Mouse (Mus musculus): ENCODE measurements at regions not wholly inside any gene's neighbourhood (a gene's known extent, or its start where the extent isn't known, plus 50 kb on each side); places are given as distances from the start of the nearest gene placed in this dataset.

GRCm38 (mm10) chr12:26143411-26143810 is 271.6 kb downstream of the Rnf144a start:
- DNase-seq (ENCODE audit: low spot score), result no peak

- DNase-seq (ENCODE audit: low spot score), result no peak
These were observed 284.2 kb downstream of the Rnf144a start for GRCm38 (mm10) chr12:26130811-26131210.

- no peak for DNase-seq (ENCODE audit: low spot score)
These were observed 285.0 kb downstream of the Rnf144a start for GRCm38 (mm10) chr12:26130011-26130410.

GRCm38 (mm10) chr12:26129511-26129910 is 285.5 kb downstream of the Rnf144a start:
- DNase-seq (ENCODE audit: low spot score), result no peak

GRCm38 (mm10) chr12:26128851-26129250 is 286.2 kb downstream of the Rnf144a start:
- DNase-seq (ENCODE audit: low spot score), result no peak

- DNase-seq (ENCODE audit: low spot score), result no peak
These were observed 288.8 kb downstream of the Rnf144a start for GRCm38 (mm10) chr12:26126260-26126659.

GRCm38 (mm10) chr12:26124211-26124610 is 290.8 kb downstream of the Rnf144a start:
- DNase-seq (ENCODE audit: low spot score), result no peak

GRCm38 (mm10) chr12:26115339-26115912 is 299.6 kb downstream of the Rnf144a start:
- no peak for DNase-seq (ENCODE audit: low spot score)

- DNase-seq (ENCODE audit: low spot score), result peak; percentile 36
These were observed 302.7 kb downstream of the Rnf144a start for GRCm38 (mm10) chr12:26112166-26113019.

- DNase-seq (ENCODE audit: low spot score), result no peak
These were observed 305.2 kb downstream of the Rnf144a start for GRCm38 (mm10) chr12:26109866-26110265.

GRCm38 (mm10) chr12:26104372-26104771 is 310.7 kb downstream of the Rnf144a start:
- DNase-seq (ENCODE audit: low spot score), result no peak

- DNase-seq (ENCODE audit: low spot score), result no peak
These were observed 312.7 kb downstream of the Rnf144a start for GRCm38 (mm10) chr12:26102384-26102783.

- DNase-seq (ENCODE audit: low spot score), result no peak
These were observed 314.9 kb downstream of the Rnf144a start for GRCm38 (mm10) chr12:26100140-26100539.

GRCm38 (mm10) chr12:26099176-26099575 is 315.9 kb downstream of the Rnf144a start:
- DNase-seq (ENCODE audit: low spot score), result no peak

- DNase-seq (ENCODE audit: low spot score), result no peak
These were observed 322.7 kb downstream of the Rnf144a start for GRCm38 (mm10) chr12:26092311-26092710.

GRCm38 (mm10) chr12:26091865-26092264 is 323.2 kb downstream of the Rnf144a start:
- no peak for DNase-seq (ENCODE audit: low spot score)

- DNase-seq (ENCODE audit: low spot score), result no peak
These were observed 326.7 kb downstream of the Rnf144a start for GRCm38 (mm10) chr12:26088389-26088788.

- no peak for DNase-seq (ENCODE audit: low spot score)
These were observed 328.1 kb downstream of the Rnf144a start for GRCm38 (mm10) chr12:26086923-26087322.

GRCm38 (mm10) chr12:26086414-26086813 is 328.6 kb downstream of the Rnf144a start:
- no peak for DNase-seq (ENCODE audit: low spot score)

- no peak for DNase-seq (ENCODE audit: low spot score)
These were observed 335.9 kb downstream of the Rnf144a start for GRCm38 (mm10) chr12:26079061-26079625.

GRCm38 (mm10) chr12:26075638-26076254 is 339.3 kb downstream of the Rnf144a start:
- DNase-seq (ENCODE audit: low spot score), result no peak

GRCm38 (mm10) chr12:26072180-26072579 is 342.9 kb downstream of the Rnf144a start:
- no peak for DNase-seq (ENCODE audit: low spot score)

GRCm38 (mm10) chr12:26071610-26072009 is 343.4 kb downstream of the Rnf144a start:
- DNase-seq (ENCODE audit: low spot score), result peak; percentile 67
